Mouse (Mus musculus): ENCODE measurements at regions not wholly inside any gene's neighbourhood (a gene's known extent, or its start where the extent isn't known, plus 50 kb on each side); places are given as distances from the start of the nearest gene placed in this dataset.

GRCm38 (mm10) chr12:99097618-99098066, 177.3 kb downstream of the Ttc8 start:
- H3K27ac ChIP-seq, result no peak overlapping the region
- 85% methylated on average over 17 of the region's 17 CpGs for WGBS

GRCm38 (mm10) chr12:99099881-99100280, 179.5 kb downstream of the Ttc8 start:
- no peaks in the 10 kb centered on the region; the same call in 1 of the 2 replicates for H3K27me3 ChIP-seq
- 76% methylated on average over 7 of the region's 7 CpGs for WGBS
- H3K36me3 ChIP-seq, result no peaks in the 10 kb centered on the region
- no peaks in the 10 kb centered on the region for H3K9me3 ChIP-seq
- H3K9ac ChIP-seq, result no peak overlapping the region
- no peak for ATAC-seq (ENCODE audit: insufficient number of reproducible peaks, insufficient read depth, low FRiP score, low TSS enrichment, low read depth)
- no peak overlapping the region for H3K4me2 ChIP-seq
- H3K27ac ChIP-seq, result no peak overlapping the region
- peaks cover 5% of the 10 kb centered on the region for H3K4me1 ChIP-seq
- no peak overlapping the region for H3K4me3 ChIP-seq

More at GRCm38 (mm10) chr12:99097618-99098066, 177.3 kb downstream of the Ttc8 start:
- H3K9ac ChIP-seq, result no peak overlapping the region
- no peaks in the 10 kb centered on the region for H3K36me3 ChIP-seq
- H3K4me2 ChIP-seq, result no peak overlapping the region
- no peaks in the 10 kb centered on the region; the same call in 1 of the 2 replicates for H3K27me3 ChIP-seq
- no peak for ATAC-seq (ENCODE audit: insufficient number of reproducible peaks, insufficient read depth, low FRiP score, low TSS enrichment, low read depth)
- H3K4me3 ChIP-seq, result no peak overlapping the region
- H3K9me3 ChIP-seq, result no peaks in the 10 kb centered on the region
- H3K4me1 ChIP-seq, result peaks cover 5% of the 10 kb centered on the region

- no peaks in the 10 kb centered on the region for H3K4me1 ChIP-seq
- no peaks in the 10 kb centered on the region for H3K36me3 ChIP-seq
- no peaks in the 10 kb centered on the region for H3K27me3 ChIP-seq
- H3K9me3 ChIP-seq, result peaks cover 11% of the 10 kb centered on the region; the same call in 1 of the 2 replicates
- no peak for ATAC-seq (ENCODE audit: insufficient number of reproducible peaks, insufficient read depth, low FRiP score, low TSS enrichment, low read depth)
- no peak overlapping the region for H3K4me2 ChIP-seq
- H3K9ac ChIP-seq, result no peak overlapping the region
- H3K27ac ChIP-seq, result no peak overlapping the region
- no peak overlapping the region for H3K4me3 ChIP-seq
- 88% methylated on average over 5 of the region's 5 CpGs for WGBS
Observed at GRCm38 (mm10) chr12:99108616-99109015, 188.2 kb downstream of the Ttc8 start.

GRCm38 (mm10) chr12:99113781-99114180, 193.4 kb downstream of the Ttc8 start:
- Histone ChIP-seq H3K4me3 (no peak overlapping the region), H3K9me3 (peaks cover 3% of the 10 kb centered on the region; the same call in 1 of the 2 replicates), H3K27ac (no peak overlapping the region), H3K4me1 (no peaks in the 10 kb centered on the region), H3K27me3 (no peaks in the 10 kb centered on the region), H3K36me3 (no peaks in the 10 kb centered on the region), H3K9ac (no peak overlapping the region), H3K4me2 (no peak overlapping the region)
- ATAC-seq (ENCODE audit: insufficient number of reproducible peaks, insufficient read depth, low FRiP score, low TSS enrichment, low read depth), result no peak
- WGBS, result 70% methylated on average over 2 of the region's 2 CpGs

GRCm38 (mm10) chr12:99116491-99116890, 196.1 kb downstream of the Ttc8 start:
- Histone ChIP-seq H3K9me3 (peaks cover 4% of the 10 kb centered on the region; the same call in 1 of the 2 replicates), H3K9ac (no peak overlapping the region), H3K4me1 (no peaks in the 10 kb centered on the region), H3K36me3 (no peaks in the 10 kb centered on the region), H3K4me2 (no peak overlapping the region), H3K27ac (no peak overlapping the region), H3K27me3 (no peaks in the 10 kb centered on the region), H3K4me3 (no peak overlapping the region)
- no peak for ATAC-seq (ENCODE audit: insufficient number of reproducible peaks, insufficient read depth, low FRiP score, low TSS enrichment, low read depth)
- 64% methylated on average over 7 of the region's 7 CpGs for WGBS

- ATAC-seq (ENCODE audit: insufficient number of reproducible peaks, insufficient read depth, low FRiP score, low TSS enrichment, low read depth), result no peak
- Histone ChIP-seq H3K36me3 (no peaks in the 10 kb centered on the region), H3K9me3 (peaks cover 4% of the 10 kb centered on the region; the same call in 1 of the 2 replicates), H3K4me1 (peaks cover 2% of the 10 kb centered on the region; the same call in 1 of the 2 replicates), H3K27ac (no peak overlapping the region), H3K9ac (no peak overlapping the region), H3K4me2 (no peak overlapping the region), H3K4me3 (no peak overlapping the region), H3K27me3 (no peaks in the 10 kb centered on the region)
- 90% methylated on average over 12 of the region's 12 CpGs for WGBS
Observed at GRCm38 (mm10) chr12:99118381-99119115, 198.2 kb downstream of the Ttc8 start.

- Histone ChIP-seq H3K27ac (no peak overlapping the region), H3K36me3 (no peaks in the 10 kb centered on the region), H3K27me3 (no peaks in the 10 kb centered on the region), H3K9ac (no peak overlapping the region), H3K4me2 (no peak overlapping the region), H3K4me3 (no peak overlapping the region), H3K9me3 (peaks cover 4% of the 10 kb centered on the region; the same call in 1 of the 2 replicates), H3K4me1 (peaks cover 10% of the 10 kb centered on the region)
- ATAC-seq (ENCODE audit: insufficient number of reproducible peaks, insufficient read depth, low FRiP score, low TSS enrichment, low read depth), result no peak
- 87% methylated on average over 9 of the region's 9 CpGs for WGBS
Observed at GRCm38 (mm10) chr12:99119966-99120365, 199.6 kb downstream of the Ttc8 start.

GRCm38 (mm10) chr12:99123611-99124495, 203.5 kb downstream of the Ttc8 start:
- Histone ChIP-seq H3K4me1 (peaks cover 10% of the 10 kb centered on the region), H3K27me3 (no peaks in the 10 kb centered on the region), H3K9ac (no peak overlapping the region), H3K4me2 (no peak overlapping the region), H3K27ac (no peak overlapping the region), H3K36me3 (no peaks in the 10 kb centered on the region), H3K4me3 (no peak overlapping the region), H3K9me3 (peaks cover under 1% of the 10 kb centered on the region; the same call in 1 of the 2 replicates)
- ATAC-seq (ENCODE audit: insufficient number of reproducible peaks, insufficient read depth, low FRiP score, low TSS enrichment, low read depth), result no peak
- WGBS, result 62% methylated on average over 15 of the region's 15 CpGs

GRCm38 (mm10) chr12:99126129-99126528, 205.8 kb downstream of the Ttc8 start:
- Histone ChIP-seq H3K9me3 (no peaks in the 10 kb centered on the region), H3K27me3 (no peaks in the 10 kb centered on the region), H3K36me3 (no peaks in the 10 kb centered on the region), H3K4me1 (peaks cover 10% of the 10 kb centered on the region), H3K9ac (no peak overlapping the region), H3K27ac (no peak overlapping the region), H3K4me2 (no peak overlapping the region), H3K4me3 (no peak overlapping the region)
- no peak for ATAC-seq (ENCODE audit: insufficient number of reproducible peaks, insufficient read depth, low FRiP score, low TSS enrichment, low read depth)
- 91% methylated on average over 2 of the region's 2 CpGs for WGBS

Measured in embryonic facial prominence, embryonic 13.5 days (tissue).